12 mouse cellular contexts compared by ENCODE assay signal in genomic region chr8:65966502-65967222, GRCm38 (mm10).
DNase-seq lines count a peak whose midpoint lies in the region; ATAC-seq and TF ChIP-seq lines count a peak whose summit lies in the region.
"Had no signal": no experiment of that assay in that cellular context is flagged by ENCODE, and none has a peak within 500 bp of the region (broad histone marks: within the 10 kb centered on the region; RNA-seq: fewer than 3 reads in every experiment).

No protein-coding gene starts in this region.

- no peak overlapping the region for H3K9ac ChIP-seq in heart, postnatal 0 days (replicated peaks; ENCODE audit: low read depth, low read length)
- H3K9ac ChIP-seq in forebrain, embryonic 13.5 days = peak overlapping the region; percentile 40; the same call in 1 of the 2 replicates
- no peak overlapping the region for H3K9ac ChIP-seq in kidney, embryonic 14.5 days (ENCODE audit: low read depth, low read length)
- H3K9ac ChIP-seq: liver, embryonic 15.5 days had no signal

- TF ChIP-seq EP300 in heart, postnatal 0 days (IDR thresholded peaks at IDR 0.05; ENCODE audit: low read depth) = no peak

- H3K9me3 ChIP-seq in heart, postnatal 0 days (replicated peaks; ENCODE audit: control insufficient read depth, low read length) = no peaks in the 10 kb centered on the region
- H3K9me3 ChIP-seq in forebrain, embryonic 13.5 days (replicated peaks) = no peaks in the 10 kb centered on the region
- H3K9me3 ChIP-seq in kidney, embryonic 14.5 days (ENCODE audit: control insufficient read depth, low read length) = no peaks in the 10 kb centered on the region
- H3K9me3 ChIP-seq: liver, embryonic 15.5 days had no signal

- WGBS in heart, postnatal 0 days = 15% methylated on average over 10 of the region's 10 CpGs
- WGBS in forebrain, embryonic 13.5 days = under 1% methylated on average over 10 of the region's 10 CpGs
- WGBS in kidney, embryonic 14.5 days = 24% methylated on average over 10 of the region's 10 CpGs

- H3K27me3 ChIP-seq in heart, postnatal 0 days (ENCODE audit: control insufficient read depth, insufficient read depth, low read length) = no peaks in the 10 kb centered on the region
- no peaks in the 10 kb centered on the region for H3K27me3 ChIP-seq in forebrain, embryonic 13.5 days
- no peaks in the 10 kb centered on the region for H3K27me3 ChIP-seq in kidney, embryonic 14.5 days (ENCODE audit: control insufficient read depth, insufficient read depth, low read length)
- H3K27me3 ChIP-seq: CH12.LX; liver, embryonic 15.5 days had no signal

- no peak overlapping the region for H3K27ac ChIP-seq in heart, postnatal 0 days (ENCODE audit: low read depth)
- H3K27ac ChIP-seq in forebrain, embryonic 13.5 days = no peak overlapping the region; the same call in 1 of the 2 replicates
- no peak overlapping the region for H3K27ac ChIP-seq in gastrocnemius, adult 2 months
- H3K27ac ChIP-seq in kidney, embryonic 14.5 days (ENCODE audit: low read depth, low read length) = no peak overlapping the region
- H3K27ac ChIP-seq: liver, embryonic 15.5 days had no signal

- H3K4me3 ChIP-seq in heart, postnatal 0 days (ENCODE audit: low read depth, low read length) = no peak overlapping the region
- H3K4me3 ChIP-seq in forebrain, embryonic 13.5 days = no peak overlapping the region
- no peak overlapping the region for H3K4me3 ChIP-seq in gastrocnemius, adult 2 months
- H3K4me3 ChIP-seq in kidney, embryonic 14.5 days (ENCODE audit: low read length) = no peak overlapping the region
- H3K4me3 ChIP-seq: liver, embryonic 15.5 days had no signal

- H3K4me2 ChIP-seq in heart, postnatal 0 days (ENCODE audit: low read depth, low read length) = 0 out of 2 replicates have a peak overlapping the region, but pooled peaks have one; percentile 12
- H3K4me2 ChIP-seq in forebrain, embryonic 13.5 days = peak overlapping the region; percentile 50
- no peak overlapping the region for H3K4me2 ChIP-seq in kidney, embryonic 14.5 days (replicated peaks; ENCODE audit: low read depth, low read length)
- H3K4me2 ChIP-seq: liver, embryonic 15.5 days had no signal

- no peak for TF ChIP-seq CTCF in heart, postnatal 0 days (IDR thresholded peaks at IDR 0.05; ENCODE audit: low read depth)
- TF ChIP-seq CTCF in gastrocnemius, adult 2 months (IDR thresholded peaks at IDR 0.05) = no peak

- no peaks in the 10 kb centered on the region for H3K4me1 ChIP-seq in heart, postnatal 0 days (ENCODE audit: control insufficient read depth, insufficient read depth)
- peaks cover 14% of the 10 kb centered on the region for H3K4me1 ChIP-seq in forebrain, embryonic 13.5 days
- no peaks in the 10 kb centered on the region for H3K4me1 ChIP-seq in kidney, embryonic 14.5 days (ENCODE audit: control insufficient read depth, insufficient read depth, low read length)
- H3K4me1 ChIP-seq: liver, embryonic 15.5 days had no signal

- DNase-seq in heart, postnatal 0 days (ENCODE audit: low spot score) = no peak
- no peak for DNase-seq in heart, postnatal 25 days (ENCODE audit: low spot score)
- peak; percentile 3 for DNase-seq in mesoderm, embryonic 11.5 days (ENCODE audit: low read depth, low spot score)
- DNase-seq in retina, embryonic 14.5 days (ENCODE audit: low spot score) = peak; percentile 31
- DNase-seq in lung, postnatal 14 days = no peak
- no peak for DNase-seq in gastrocnemius, adult 2 months
- DNase-seq: heart, adult 11 months; kidney, postnatal 14 days had no signal

- intact Hi-C loops in heart, postnatal 25 days (cut with DNase I) = no loop called here
- intact Hi-C loops in gastrocnemius, adult 2 months (cut with DNase I) = no loop called here

- no peak for ATAC-seq in heart, postnatal 0 days (ENCODE audit: insufficient read depth, low read depth)
- peak; percentile 69 for ATAC-seq in forebrain, embryonic 13.5 days
- ATAC-seq in kidney, embryonic 14.5 days (ENCODE audit: low FRiP score, low TSS enrichment) = no peak

- no peaks in the 10 kb centered on the region for H3K36me3 ChIP-seq in heart, postnatal 0 days (replicated peaks; ENCODE audit: control insufficient read depth, insufficient read depth, low read length)
- H3K36me3 ChIP-seq in forebrain, embryonic 13.5 days (ENCODE audit: poor library complexity, severe bottlenecking) = no peaks in the 10 kb centered on the region
- no peaks in the 10 kb centered on the region for H3K36me3 ChIP-seq in kidney, embryonic 14.5 days (ENCODE audit: control insufficient read depth, insufficient read depth, low read length)
- H3K36me3 ChIP-seq: liver, embryonic 15.5 days had no signal

Comparison
In these comparisons a context has a peak if more than half of its experiments do, and no peak if none do; other contexts are left out.
1. DNase-seq: peak in mesoderm, embryonic 11.5 days (single experiment) and retina, embryonic 14.5 days (single experiment); none in heart, postnatal 0 days (single experiment), heart, postnatal 25 days (single experiment), lung, postnatal 14 days (single experiment) and gastrocnemius, adult 2 months (single experiment).